Mouse (Mus musculus) forebrain, embryonic 15.5 days (tissue): ENCODE data around the gene Gtpbp6. TPM values are rescaled to one million over a fixed set of nuclear protein-coding genes. Genes with fewer than 3 reads are reported as not detected.

Experiments used
- ATAC-seq: fragments of 200-750 bp; cut with Nextera tagmentation; replicated peaks from 2 replicates; pipeline ENCODE4 v1.8.0; 2017; ENCODE audit warnings: mild to moderate bottlenecking, moderate TSS enrichment, moderate library complexity
- H3K27ac ChIP-seq: fragments of 300-500 bp; sonication (generic); replicated peaks from 2 replicates; pipeline ENCODE4 v1.5.1; 2015; ENCODE audit warnings: mild to moderate bottlenecking, inconsistent platforms
- H3K27me3 ChIP-seq: fragments of 300-500 bp; sonication (generic); 2 replicates; pipeline ENCODE4 v1.6.1; 2015; ENCODE audit warnings: inconsistent platforms
- H3K36me3 ChIP-seq: fragments of 300-500 bp; sonication (generic); 2 replicates; pipeline ENCODE4 v1.6.1; 2015; ENCODE audit warnings: mild to moderate bottlenecking, inconsistent platforms
- H3K4me1 ChIP-seq: fragments of 300-500 bp; sonication (generic); 2 replicates; pipeline ENCODE4 v1.6.1; 2015; ENCODE audit warnings: inconsistent platforms
- H3K4me2 ChIP-seq: fragments of 300-500 bp; sonication (generic); replicated peaks from 2 replicates; pipeline ENCODE4 v1.6.1; 2015; ENCODE audit warnings: mild to moderate bottlenecking, inconsistent platforms
- H3K4me3 ChIP-seq: fragments of 300-500 bp; sonication (generic); 2 replicates; pipeline ENCODE4 v1.5.1; 2015; ENCODE audit warnings: mild to moderate bottlenecking, inconsistent platforms
- H3K9ac ChIP-seq: fragments of 300-500 bp; sonication (generic); replicated peaks from 2 replicates; pipeline ENCODE4 v1.6.1; 2015; ENCODE audit warnings: mild to moderate bottlenecking, inconsistent platforms
- H3K9me3 ChIP-seq: fragments of 300-500 bp; sonication (generic); 2 replicates; pipeline ENCODE4 v1.6.1; 2016; ENCODE audit warnings: inconsistent platforms
- WGBS: fragments of 180-500 bp; shearing (Covaris S2); methylation state at CpG from one replicate; pipeline ENCODE4 v1.1.7; 2015; ENCODE audit warnings: mixed read lengths; 5-methylcytosine and 5-hydroxymethylcytosine counted together
- polyA plus RNA-seq: library from polyadenylated mRNA; unstranded; fragments of >200 nt; fragmentation: Nextera tagmentation; extraction: Ambion mirVana; gene quantifications from 2 replicates; pipeline ENCODE4 v1.2.1, GENCODE M21; 2015

Gtpbp6 gene
- polyA plus RNA-seq, 1 experiment from 2014 or later: 67.9 TPM

DNA sequence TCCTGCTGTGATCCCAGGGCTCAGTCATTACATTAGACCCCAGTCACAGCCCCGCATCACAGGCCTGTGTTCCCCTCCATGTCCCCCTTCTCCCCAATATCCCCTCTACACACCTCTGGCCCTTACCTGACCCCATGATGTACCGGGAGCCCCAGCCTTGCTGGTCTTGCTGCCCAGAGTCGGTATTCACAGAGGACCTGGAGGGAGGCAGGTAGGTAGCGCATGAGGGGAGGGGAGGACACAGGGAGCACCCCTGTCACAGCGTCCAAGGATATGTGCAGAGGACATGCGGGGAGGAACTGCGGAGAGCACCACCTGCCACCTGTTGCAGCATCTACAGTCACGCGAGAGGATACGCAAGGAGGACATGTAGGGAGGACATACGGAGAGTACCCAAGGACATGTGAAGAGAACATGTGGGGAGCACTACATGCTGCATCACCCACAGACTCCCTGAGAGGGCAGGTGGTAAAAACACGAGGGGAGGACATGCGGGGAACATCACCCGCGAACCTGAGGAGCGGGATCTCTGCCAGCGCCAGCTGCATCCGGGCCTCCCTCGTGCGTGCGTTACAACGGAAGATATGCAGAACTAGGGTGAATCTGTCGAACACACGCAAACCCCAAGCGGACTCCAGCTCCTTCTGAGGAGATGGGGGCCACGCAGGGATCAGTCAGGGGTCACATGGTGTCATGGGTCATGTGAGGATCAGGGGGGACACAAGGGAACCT is 1.7 kb downstream of the Gtpbp6 start:
- Histone ChIP-seq H3K4me3 (peak overlapping the region; percentile 97), H3K9me3 (no peaks in the 10 kb centered on the region), H3K27ac (no peak overlapping the region), H3K4me2 (peak overlapping the region; percentile 95), H3K4me1 (peaks cover 26% of the 10 kb centered on the region), H3K36me3 (peaks cover 39% of the 10 kb centered on the region), H3K27me3 (no peaks in the 10 kb centered on the region), H3K9ac (0 out of 2 replicates have a peak overlapping the region, but pooled peaks have one; percentile 77)
- no peak for ATAC-seq
- 94% methylated on average over 26 of the region's 26 CpGs for WGBS

DNA sequence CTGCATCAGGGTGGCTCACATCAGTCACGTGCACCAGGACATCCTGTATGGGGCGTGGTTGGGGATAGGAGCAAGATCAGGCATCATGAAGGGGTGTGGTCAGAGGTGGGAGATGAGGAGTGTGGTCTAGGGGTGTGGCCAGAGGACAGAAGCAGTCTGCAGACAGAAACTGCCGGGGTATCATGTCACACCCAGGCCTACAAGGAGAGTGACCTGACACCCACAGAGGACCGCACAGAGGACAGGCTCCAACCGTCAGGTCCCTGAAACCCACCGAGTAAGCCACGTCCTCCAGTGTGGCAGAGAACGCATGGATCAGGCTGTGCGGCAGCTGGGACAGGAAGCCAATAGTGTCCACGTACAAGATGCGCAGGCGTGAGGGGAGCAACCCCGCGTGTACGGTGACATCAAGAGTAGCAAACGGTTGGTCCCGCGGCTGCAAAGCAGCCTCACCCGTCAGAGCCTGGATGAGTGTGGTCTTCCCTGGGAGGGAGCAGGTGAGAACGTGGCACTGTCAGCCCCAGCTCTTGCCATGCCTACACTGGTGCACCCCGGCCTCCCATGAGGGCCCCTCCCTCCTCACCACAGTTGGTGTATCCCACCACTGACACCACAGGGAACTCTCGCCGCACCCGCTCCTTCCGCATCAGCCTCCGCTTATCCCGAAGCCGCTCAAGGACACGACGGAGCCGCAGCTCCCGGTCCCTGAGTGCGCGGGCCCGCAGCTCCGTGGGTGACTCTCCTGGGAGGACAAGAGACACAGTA is 3.2 kb downstream of the Gtpbp6 start:
- Histone ChIP-seq H3K9ac (no peak overlapping the region), H3K9me3 (no peaks in the 10 kb centered on the region), H3K27ac (no peak overlapping the region), H3K36me3 (peaks cover 39% of the 10 kb centered on the region), H3K4me1 (peaks cover 31% of the 10 kb centered on the region), H3K4me3 (no peak overlapping the region), H3K4me2 (no peak overlapping the region), H3K27me3 (no peaks in the 10 kb centered on the region)
- 96% methylated on average over 36 of the region's 36 CpGs for WGBS
- ATAC-seq: no peak

DNA sequence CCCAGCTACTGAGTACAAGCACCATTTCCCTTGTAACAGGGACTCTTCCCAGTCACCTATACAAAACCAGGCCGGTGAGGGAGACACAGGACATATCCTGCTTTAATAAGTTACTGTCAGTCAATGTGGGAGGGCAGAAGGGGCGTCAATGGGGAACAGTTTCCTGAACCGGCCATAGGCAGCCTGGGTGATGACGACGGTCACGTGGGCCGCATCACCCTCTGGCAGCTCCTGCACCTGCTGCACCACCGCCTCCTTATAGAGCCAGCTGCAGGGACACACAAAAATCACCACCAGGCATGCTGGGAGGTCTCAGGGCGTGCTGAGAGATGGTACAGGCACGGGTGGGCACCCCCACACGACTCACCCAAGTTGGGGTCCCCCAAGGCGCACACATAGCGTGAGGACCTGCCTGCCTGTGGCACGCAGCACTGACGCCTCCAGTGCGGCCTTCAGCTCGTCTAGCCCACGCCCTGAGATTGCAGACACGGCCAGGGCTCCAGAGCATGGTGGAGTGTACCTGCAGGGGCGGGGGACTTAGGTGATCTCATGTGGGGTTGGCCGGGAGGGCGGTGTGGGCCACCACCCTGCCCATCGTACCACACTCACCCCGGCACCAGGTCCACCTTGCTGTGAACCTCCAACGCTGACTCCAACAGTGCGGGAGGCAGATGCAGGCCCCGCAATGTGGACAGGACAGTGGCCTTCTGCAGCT is 3.9 kb downstream of the Gtpbp6 start:
- no peak overlapping the region for H3K4me3 ChIP-seq
- H3K4me2 ChIP-seq: no peak overlapping the region
- H3K9ac ChIP-seq: no peak overlapping the region
- WGBS: 96% methylated on average over 27 of the region's 27 CpGs
- peaks cover 39% of the 10 kb centered on the region for H3K36me3 ChIP-seq
- H3K27ac ChIP-seq: no peak overlapping the region
- H3K4me1 ChIP-seq: peaks cover 31% of the 10 kb centered on the region
- no peaks in the 10 kb centered on the region for H3K27me3 ChIP-seq
- no peak for ATAC-seq
- H3K9me3 ChIP-seq: no peaks in the 10 kb centered on the region

DNA sequence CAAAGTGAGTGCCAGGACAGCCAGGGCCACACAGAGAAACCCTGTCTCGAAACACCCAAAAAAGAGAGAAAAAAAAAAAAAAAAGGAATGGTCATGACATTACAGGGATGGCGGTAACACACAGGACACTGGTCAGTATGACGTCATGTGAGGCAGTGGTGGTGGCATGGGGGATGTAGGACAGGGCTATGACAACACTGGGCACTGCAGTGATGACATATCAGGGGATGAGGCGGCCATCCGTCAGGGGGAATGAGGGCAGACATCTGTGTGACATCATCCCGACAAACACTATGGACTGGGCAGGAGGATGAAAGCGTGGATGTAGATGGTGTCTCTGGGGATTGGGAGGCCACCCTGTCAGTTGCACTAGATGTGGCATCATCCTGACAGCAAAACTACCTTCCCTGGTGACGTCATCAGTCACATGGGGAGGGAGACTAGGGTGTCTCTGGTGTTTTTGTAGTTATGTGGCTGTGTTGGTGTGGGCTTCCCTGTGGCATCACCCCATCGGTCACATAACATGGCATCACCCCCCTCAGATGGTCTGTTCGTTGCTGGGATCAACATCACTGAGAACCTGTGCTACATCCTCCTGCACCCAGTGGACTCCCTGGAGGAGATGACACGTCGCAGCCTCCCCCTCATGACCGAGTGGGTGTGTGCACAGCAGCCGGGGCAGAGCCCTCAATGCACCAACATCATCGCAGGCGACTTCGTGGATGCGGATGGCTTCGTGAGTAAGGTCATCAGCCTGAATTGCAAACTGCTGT is 5.0 kb downstream of the Gtpbp6 start:
- no peak overlapping the region for H3K9ac ChIP-seq
- no peak overlapping the region for H3K27ac ChIP-seq
- H3K36me3 ChIP-seq: peaks cover 39% of the 10 kb centered on the region
- H3K4me1 ChIP-seq: peaks cover 31% of the 10 kb centered on the region
- H3K4me2 ChIP-seq: no peak overlapping the region
- no peak for ATAC-seq
- no peaks in the 10 kb centered on the region for H3K27me3 ChIP-seq
- H3K9me3 ChIP-seq: no peaks in the 10 kb centered on the region
- no peak overlapping the region for H3K4me3 ChIP-seq
- 94% methylated on average over 19 of the region's 19 CpGs for WGBS

DNA sequence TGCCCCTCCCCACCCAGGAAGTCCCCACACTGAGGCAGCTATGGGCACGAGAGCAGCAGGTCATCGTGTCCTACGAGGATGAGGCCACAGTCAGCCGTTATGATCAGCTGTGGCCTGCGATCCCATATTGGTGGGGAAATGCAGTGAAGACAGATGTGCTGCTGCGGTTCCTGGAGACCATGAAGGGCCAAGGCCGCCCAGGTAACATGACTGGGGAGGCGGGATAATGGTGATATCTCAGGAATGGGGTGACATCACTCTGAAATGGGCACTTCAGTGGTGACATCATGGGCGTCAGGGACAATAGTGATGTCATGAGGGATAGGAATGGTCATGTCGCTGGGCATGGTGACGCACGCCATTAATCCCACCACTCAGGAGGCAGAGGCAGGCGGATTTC is 5.6 kb downstream of the Gtpbp6 start:
- WGBS: 95% methylated on average over 13 of the region's 13 CpGs
- H3K36me3 ChIP-seq: peaks cover 39% of the 10 kb centered on the region
- H3K9ac ChIP-seq: no peak overlapping the region
- no peaks in the 10 kb centered on the region for H3K27me3 ChIP-seq
- H3K27ac ChIP-seq: no peak overlapping the region
- no peaks in the 10 kb centered on the region for H3K9me3 ChIP-seq
- peak overlapping the region; percentile 37; the same call in 1 of the 2 replicates for H3K4me3 ChIP-seq
- no peak overlapping the region for H3K4me2 ChIP-seq
- ATAC-seq: no peak
- H3K4me1 ChIP-seq: peaks cover 31% of the 10 kb centered on the region

DNA sequence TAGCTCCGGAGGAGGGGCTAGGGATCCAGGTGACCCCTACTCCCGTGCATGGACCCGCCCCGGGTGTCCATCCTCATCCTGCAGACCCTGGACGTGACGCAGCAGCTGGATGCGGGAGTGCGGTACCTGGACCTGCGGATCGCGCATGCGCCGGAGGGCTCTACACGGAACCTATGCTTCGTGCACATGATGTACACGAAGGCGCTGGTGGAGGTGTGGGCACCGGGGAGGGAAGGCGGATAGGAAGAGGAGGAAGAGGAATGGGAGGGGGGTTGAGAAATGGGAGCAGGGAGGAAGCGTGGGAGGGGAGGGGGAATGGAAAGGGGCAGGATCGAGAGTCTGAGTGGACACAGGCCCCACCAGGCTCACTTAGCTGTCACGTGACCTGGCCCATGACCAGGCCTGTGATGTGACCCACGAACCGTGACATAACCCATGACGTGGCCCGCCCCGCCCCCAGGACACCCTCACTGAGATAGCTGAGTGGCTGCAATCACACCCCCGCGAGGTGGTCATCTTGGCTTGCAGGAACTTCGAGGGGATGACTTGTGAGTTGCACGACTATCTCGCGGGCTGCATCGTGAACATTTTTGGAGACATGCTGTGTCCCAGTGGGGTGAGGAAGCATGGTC is 6.2 kb downstream of the Gtpbp6 start:
- H3K4me3 ChIP-seq: peak overlapping the region; percentile 37
- no peak overlapping the region for H3K27ac ChIP-seq
- WGBS: 22% methylated on average over 34 of the region's 34 CpGs
- peak; percentile 39 for ATAC-seq
- H3K4me1 ChIP-seq: peaks cover 29% of the 10 kb centered on the region
- H3K4me2 ChIP-seq: peak overlapping the region; percentile 69
- H3K27me3 ChIP-seq: no peaks in the 10 kb centered on the region
- peaks cover 39% of the 10 kb centered on the region for H3K36me3 ChIP-seq
- no peaks in the 10 kb centered on the region for H3K9me3 ChIP-seq
- H3K9ac ChIP-seq: peak overlapping the region; percentile 27; the same call in 1 of the 2 replicates

DNA sequence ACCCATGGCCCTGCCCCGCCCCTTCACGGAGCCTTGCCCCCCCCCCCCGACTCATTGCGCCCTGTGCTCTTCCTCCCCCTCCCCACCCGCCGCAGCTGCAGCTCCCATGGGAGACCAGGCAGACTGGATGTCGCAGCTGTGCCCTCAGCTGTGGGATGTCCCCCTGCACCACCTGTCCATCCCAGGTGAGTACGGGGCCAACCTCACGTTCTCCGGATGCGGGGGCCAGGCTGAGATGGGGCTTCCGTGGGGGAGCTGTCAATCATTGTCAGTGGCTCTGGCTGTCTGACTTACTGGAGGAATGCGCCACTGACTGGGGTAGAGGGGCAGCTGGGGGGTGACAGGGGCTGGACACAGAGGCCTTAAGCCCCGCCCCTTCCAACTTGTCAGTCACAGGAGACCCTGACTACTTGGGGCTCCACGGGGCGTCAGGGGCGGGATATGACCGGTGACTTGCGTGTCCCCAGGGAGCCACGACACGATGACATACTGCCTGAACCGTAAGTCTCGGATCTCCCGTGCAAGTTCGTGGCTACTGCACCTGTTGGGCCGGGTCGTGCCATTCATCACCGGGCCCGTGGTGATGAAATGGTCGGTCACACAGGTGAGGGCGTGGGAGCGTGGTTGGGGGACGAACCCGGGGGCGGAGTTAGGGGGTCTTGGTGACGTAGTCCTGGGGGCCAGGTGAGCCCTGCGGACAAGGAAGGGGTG is 6.9 kb downstream of the Gtpbp6 start:
- Histone ChIP-seq H3K4me3 (peak overlapping the region; percentile 37), H3K36me3 (peaks cover 35% of the 10 kb centered on the region), H3K27ac (no peak overlapping the region), H3K9me3 (no peaks in the 10 kb centered on the region), H3K4me1 (peaks cover 22% of the 10 kb centered on the region), H3K4me2 (peak overlapping the region; percentile 69), H3K27me3 (no peaks in the 10 kb centered on the region), H3K9ac (0 out of 2 replicates have a peak overlapping the region, but pooled peaks have one; percentile 27)
- 2% methylated on average over 36 of the region's 37 CpGs for WGBS
- peak; percentile 21 for ATAC-seq

DNA sequence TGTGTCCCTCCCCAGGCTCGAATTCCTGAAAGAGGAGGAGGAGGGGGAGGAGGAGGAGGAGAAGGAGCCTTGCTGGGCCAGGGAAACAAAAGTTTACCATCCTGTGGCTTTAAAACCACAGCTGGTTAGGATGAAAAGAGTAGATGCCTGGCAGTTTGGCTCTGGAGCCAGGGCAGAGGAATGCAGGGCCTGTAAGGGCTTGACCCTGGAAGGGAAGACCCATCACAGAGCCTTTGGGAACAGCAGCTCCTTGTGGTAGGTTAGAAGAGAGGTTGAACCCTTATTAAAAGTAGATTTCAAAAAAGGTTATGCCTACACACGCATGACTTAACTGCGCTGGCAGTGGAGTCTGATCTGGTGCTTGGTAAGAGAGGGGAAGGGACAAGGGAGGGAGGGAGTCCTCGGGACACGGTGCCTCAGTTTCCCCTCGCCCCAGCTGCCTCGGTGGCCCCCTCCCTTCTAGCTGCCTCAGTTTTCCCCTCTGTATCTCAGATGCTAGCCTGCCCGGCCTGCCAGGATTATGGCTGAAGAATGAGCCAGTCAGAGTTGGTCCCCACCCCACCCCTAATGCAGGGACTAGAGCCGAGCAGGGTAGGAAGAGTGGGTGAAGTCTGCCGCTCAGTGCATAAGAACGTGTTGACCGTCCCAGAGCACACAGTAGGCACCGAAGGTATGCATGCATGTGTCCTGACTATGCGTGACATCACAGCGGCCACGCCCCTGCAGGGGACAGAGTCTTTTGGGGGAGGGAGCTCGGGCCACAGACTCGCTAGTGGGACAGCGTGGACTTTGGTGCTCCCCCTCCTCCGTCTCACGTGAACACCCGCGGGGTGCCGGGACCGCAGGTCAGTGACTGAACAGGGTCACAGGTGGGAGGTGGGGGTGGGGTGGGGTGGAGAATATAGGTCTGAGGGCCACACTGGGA is 8.1 kb downstream of the Gtpbp6 start, which contains the start of gene Plcxd1:
Plcxd1 (plus strand) TSS at position 314 of the 925 bp plus-strand sequence.
- Histone ChIP-seq H3K4me1 (peaks cover 20% of the 10 kb centered on the region), H3K9ac (no peak within 1 kb of the TSS), H3K36me3 (peaks cover 25% of the 10 kb centered on the region), H3K27ac (no peak within 1 kb of the TSS), H3K27me3 (no peaks in the 10 kb centered on the region), H3K4me3 (peak within 1 kb of the TSS; percentile 37), H3K4me2 (peak within 1 kb of the TSS; percentile 69), H3K9me3 (no peaks in the 10 kb centered on the region)
- ATAC-seq: no peak
- 6% methylated on average over 25 of the region's 25 CpGs for WGBS

DNA sequence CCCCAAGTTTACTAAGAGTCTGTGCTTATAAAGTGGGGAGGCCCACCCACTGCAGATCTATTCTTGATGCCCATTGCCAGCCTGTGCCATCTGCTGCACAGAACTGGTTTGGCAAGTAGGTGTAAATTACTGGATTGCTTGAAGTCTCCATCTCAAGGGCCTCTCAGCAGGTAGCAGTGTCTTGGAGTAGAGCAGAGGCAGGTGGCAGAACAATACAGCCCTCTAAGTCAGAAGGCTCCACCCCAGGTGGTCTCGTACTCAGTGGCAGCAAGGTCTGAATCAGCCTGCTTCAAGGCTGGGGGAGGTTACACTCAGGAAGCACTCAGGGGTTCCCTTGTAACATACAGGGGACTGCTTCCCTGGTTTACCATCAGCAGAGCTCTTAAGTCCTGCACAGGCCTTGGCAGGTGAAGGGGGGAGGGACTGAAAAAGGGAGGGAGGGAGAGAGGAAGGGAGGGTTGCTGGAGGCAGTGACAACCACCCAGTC is 9.0 kb downstream of the Gtpbp6 start:
- WGBS: 21% methylated on average over 1 of the region's 1 CpGs
- no peak overlapping the region for H3K4me2 ChIP-seq

DNA sequence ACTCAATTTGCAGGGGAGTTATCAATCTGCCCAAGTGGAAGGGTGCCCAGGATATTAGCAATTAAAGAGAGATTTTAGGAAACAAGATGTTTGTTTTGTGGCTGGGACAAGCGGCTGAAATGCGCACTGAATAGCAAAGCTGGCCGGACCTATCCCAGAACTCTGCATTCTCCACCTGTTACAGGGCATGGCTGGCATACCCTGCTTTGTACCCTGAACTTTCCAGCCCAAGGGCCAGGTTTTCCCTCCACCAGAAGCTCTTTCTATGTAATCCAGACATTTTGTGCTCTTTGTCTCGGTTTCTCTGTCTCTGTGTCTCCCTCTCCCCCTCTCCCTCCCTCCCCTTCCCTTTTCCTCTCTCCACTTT is 13.2 kb downstream of the Gtpbp6 start:
- Histone ChIP-seq H3K9me3 (no peaks in the 10 kb centered on the region), H3K9ac (peak overlapping the region; percentile 63), H3K27me3 (no peaks in the 10 kb centered on the region), H3K4me3 (peak overlapping the region; percentile 44), H3K27ac (peak overlapping the region; percentile 50; the same call in 1 of the 2 replicates), H3K4me1 (peaks cover 5% of the 10 kb centered on the region), H3K36me3 (no peaks in the 10 kb centered on the region), H3K4me2 (peak overlapping the region; percentile 78)
- WGBS: 5% methylated on average over 4 of the region's 4 CpGs
- peak; percentile 23 for ATAC-seq

More for the DNA sequence above, 9.0 kb downstream of the Gtpbp6 start:
- Histone ChIP-seq H3K36me3 (peaks cover 17% of the 10 kb centered on the region), H3K27ac (no peak overlapping the region), H3K9me3 (no peaks in the 10 kb centered on the region), H3K9ac (no peak overlapping the region), H3K27me3 (no peaks in the 10 kb centered on the region), H3K4me3 (no peak overlapping the region), H3K4me1 (peaks cover 24% of the 10 kb centered on the region)
- ATAC-seq: no peak
